Mouse (Mus musculus): Measurements from ENCODE around the gene Trib2. TPM values are rescaled to one million over a fixed set of nuclear protein-coding genes. Genes with fewer than 3 reads are reported as not detected.

Gene Trib2
- polyA plus RNA-seq, 1 experiment from 2014 or later = 11.2 TPM

DNA sequence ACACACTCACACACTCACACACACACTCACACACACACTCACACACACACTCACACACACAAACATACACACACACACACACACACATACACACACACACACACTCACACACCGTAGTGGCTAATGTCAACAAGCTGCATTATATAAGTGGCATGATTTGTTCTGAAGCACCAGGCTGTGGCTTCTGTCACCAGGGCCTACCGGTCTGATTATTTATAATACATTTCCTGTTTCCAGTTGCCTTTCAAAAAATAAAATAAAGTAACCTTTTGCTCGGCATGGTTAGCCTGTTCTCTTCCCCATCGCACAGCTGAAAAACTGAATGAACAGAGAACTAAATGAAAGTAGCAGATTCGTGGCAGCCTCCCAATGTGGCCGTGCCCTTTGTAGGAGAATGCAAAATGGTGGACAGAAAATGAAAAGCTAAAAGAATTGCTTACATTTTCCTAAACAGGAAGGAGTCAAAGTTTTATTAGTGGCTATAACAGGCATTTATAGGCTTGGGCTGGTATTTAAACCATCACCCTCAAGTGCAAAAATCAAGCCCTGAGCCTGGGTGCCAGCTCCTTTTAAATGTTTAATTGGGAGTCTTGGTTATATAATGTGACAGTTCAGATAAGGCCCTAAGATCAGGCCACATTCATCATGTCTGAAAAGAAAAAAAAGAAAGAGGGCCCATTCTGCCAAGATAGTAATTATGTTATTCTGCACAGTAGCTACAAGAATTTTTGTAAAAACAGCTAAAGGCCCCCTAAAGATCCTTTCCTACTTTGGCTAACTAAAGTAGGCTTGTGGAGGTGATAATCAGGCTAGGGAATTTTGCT is 4.4 kb downstream of the Trib2 start:
- Histone ChIP-seq H3K27me3 (replicated peaks; ENCODE audit: control insufficient read depth, insufficient read depth, low read length) (peaks cover 12% of the 10 kb centered on the region; the same call in 1 of the 2 replicates), H3K4me2 (replicated peaks; ENCODE audit: low read depth) (peak overlapping the region; percentile 78), H3K27ac (ENCODE audit: low read depth, low read length) (no peak overlapping the region), H3K9ac (ENCODE audit: low read depth, low read length) (no peak overlapping the region), H3K4me1 (replicated peaks; ENCODE audit: control insufficient read depth, insufficient read depth, low read length) (0 out of 2 replicates have a peak, but pooled peaks cover 2% of the 10 kb centered on the region), H3K36me3 (ENCODE audit: control insufficient read depth, insufficient read depth) (no peaks in the 10 kb centered on the region), H3K9me3 (ENCODE audit: control insufficient read depth) (no peaks in the 10 kb centered on the region), H3K4me3 (ENCODE audit: low read depth, low read length) (peak overlapping the region; percentile 70; the same call in 1 of the 2 replicates)
- TF ChIP-seq CTCF (IDR thresholded peaks at IDR 0.05; ENCODE audit: low read depth) = no peak
- 56% methylated on average over 6 of the region's 6 CpGs for WGBS
- ATAC-seq = no peak

DNA sequence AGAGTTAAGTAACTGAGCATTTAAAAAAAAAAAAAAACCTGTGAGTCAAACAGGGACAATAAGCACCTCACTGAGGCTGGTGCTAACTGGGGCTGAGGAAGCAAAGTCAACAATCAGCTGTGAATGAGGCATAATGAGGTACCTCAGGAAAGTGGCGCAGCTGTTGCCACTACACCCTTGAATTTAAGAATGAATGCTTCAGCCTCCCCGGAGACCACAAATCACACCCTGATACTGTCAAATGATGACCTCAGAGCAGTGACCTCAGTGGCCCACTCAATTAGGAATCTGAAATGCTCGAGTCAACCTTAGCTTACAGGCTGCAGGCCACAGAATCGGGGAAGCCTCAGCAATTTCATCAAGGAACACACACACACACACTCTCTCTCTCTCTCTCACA is 5.0 kb downstream of the Trib2 start:
- ATAC-seq = no peak
- Histone ChIP-seq H3K4me3 (ENCODE audit: low read depth, low read length) (no peak overlapping the region), H3K9ac (ENCODE audit: low read depth, low read length) (no peak overlapping the region), H3K27me3 (replicated peaks; ENCODE audit: control insufficient read depth, insufficient read depth, low read length) (peaks cover 12% of the 10 kb centered on the region; the same call in 1 of the 2 replicates), H3K9me3 (ENCODE audit: control insufficient read depth) (no peaks in the 10 kb centered on the region), H3K4me1 (replicated peaks; ENCODE audit: control insufficient read depth, insufficient read depth, low read length) (no peaks in the 10 kb centered on the region), H3K4me2 (replicated peaks; ENCODE audit: low read depth) (peak overlapping the region; percentile 78; the same call in 1 of the 2 replicates), H3K36me3 (ENCODE audit: control insufficient read depth, insufficient read depth) (no peaks in the 10 kb centered on the region), H3K27ac (ENCODE audit: low read depth, low read length) (no peak overlapping the region)
- 51% methylated on average over 4 of the region's 4 CpGs for WGBS
- TF ChIP-seq CTCF (IDR thresholded peaks at IDR 0.05; ENCODE audit: low read depth) = no peak

GRCm38 (mm10) chr12:15810926-15811325 is 5.8 kb downstream of the Trib2 start:
- H3K36me3 ChIP-seq (ENCODE audit: control insufficient read depth, insufficient read depth) = no peaks in the 10 kb centered on the region
- H3K27ac ChIP-seq (ENCODE audit: low read depth, low read length) = no peak overlapping the region
- no peak for TF ChIP-seq CTCF (IDR thresholded peaks at IDR 0.05; ENCODE audit: low read depth)
- ATAC-seq = no peak
- H3K4me2 ChIP-seq (replicated peaks; ENCODE audit: low read depth) = no peak overlapping the region
- WGBS = 67% methylated on average over 7 of the region's 7 CpGs
- no peak overlapping the region for H3K4me3 ChIP-seq (ENCODE audit: low read depth, low read length)
- H3K27me3 ChIP-seq (replicated peaks; ENCODE audit: control insufficient read depth, insufficient read depth, low read length) = 0 out of 2 replicates have a peak, but pooled peaks cover 12% of the 10 kb centered on the region
- no peaks in the 10 kb centered on the region for H3K4me1 ChIP-seq (replicated peaks; ENCODE audit: control insufficient read depth, insufficient read depth, low read length)
- no peak overlapping the region for H3K9ac ChIP-seq (ENCODE audit: low read depth, low read length)
- no peaks in the 10 kb centered on the region for H3K9me3 ChIP-seq (ENCODE audit: control insufficient read depth)

- Histone ChIP-seq H3K4me2 (replicated peaks; ENCODE audit: low read depth) (no peak overlapping the region), H3K9me3 (ENCODE audit: control insufficient read depth) (no peaks in the 10 kb centered on the region), H3K4me1 (replicated peaks; ENCODE audit: control insufficient read depth, insufficient read depth, low read length) (no peaks in the 10 kb centered on the region), H3K27me3 (replicated peaks; ENCODE audit: control insufficient read depth, insufficient read depth, low read length) (0 out of 2 replicates have a peak, but pooled peaks cover 4% of the 10 kb centered on the region), H3K36me3 (ENCODE audit: control insufficient read depth, insufficient read depth) (no peaks in the 10 kb centered on the region), H3K9ac (ENCODE audit: low read depth, low read length) (no peak overlapping the region), H3K27ac (ENCODE audit: low read depth, low read length) (no peak overlapping the region), H3K4me3 (ENCODE audit: low read depth, low read length) (no peak overlapping the region)
- no peak for ATAC-seq
- TF ChIP-seq CTCF (IDR thresholded peaks at IDR 0.05; ENCODE audit: low read depth) = no peak
- 79% methylated on average over 7 of the region's 7 CpGs for WGBS
Observed at GRCm38 (mm10) chr12:15809657-15810056, 7.1 kb downstream of the Trib2 start.

DNA sequence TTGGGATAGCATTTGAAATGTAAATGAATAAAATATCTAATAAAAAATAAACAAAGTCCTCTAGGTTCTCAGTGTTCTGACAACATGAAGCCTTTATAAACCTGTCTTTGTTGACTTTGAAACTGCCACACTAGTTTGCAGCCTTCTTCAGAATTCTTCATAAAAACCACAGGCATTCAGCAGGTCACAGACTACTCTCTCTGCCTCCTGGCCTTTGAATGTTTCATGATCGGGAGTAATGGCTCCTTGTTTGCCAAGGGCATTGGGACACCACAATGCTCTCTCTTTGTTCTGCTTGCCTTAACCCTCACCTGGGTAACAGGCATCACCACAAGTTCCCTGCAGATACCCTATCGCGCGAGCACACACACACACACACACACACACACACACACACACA is 7.5 kb downstream of the Trib2 start:
- Histone ChIP-seq H3K9me3 (ENCODE audit: control insufficient read depth) (no peaks in the 10 kb centered on the region), H3K36me3 (ENCODE audit: control insufficient read depth, insufficient read depth) (no peaks in the 10 kb centered on the region), H3K9ac (ENCODE audit: low read depth, low read length) (no peak overlapping the region), H3K4me2 (replicated peaks; ENCODE audit: low read depth) (no peak overlapping the region), H3K4me1 (replicated peaks; ENCODE audit: control insufficient read depth, insufficient read depth, low read length) (no peaks in the 10 kb centered on the region), H3K27me3 (replicated peaks; ENCODE audit: control insufficient read depth, insufficient read depth, low read length) (0 out of 2 replicates have a peak, but pooled peaks cover 2% of the 10 kb centered on the region), H3K27ac (ENCODE audit: low read depth, low read length) (no peak overlapping the region), H3K4me3 (ENCODE audit: low read depth, low read length) (no peak overlapping the region)
- no peak for TF ChIP-seq CTCF (IDR thresholded peaks at IDR 0.05; ENCODE audit: low read depth)
- no peak for ATAC-seq
- WGBS = 87% methylated on average over 4 of the region's 4 CpGs

GRCm38 (mm10) chr12:15808186-15808800 is 8.4 kb downstream of the Trib2 start:
- Histone ChIP-seq H3K27me3 (replicated peaks; ENCODE audit: control insufficient read depth, insufficient read depth, low read length) (no peaks in the 10 kb centered on the region), H3K9ac (ENCODE audit: low read depth, low read length) (no peak overlapping the region), H3K4me1 (replicated peaks; ENCODE audit: control insufficient read depth, insufficient read depth, low read length) (no peaks in the 10 kb centered on the region), H3K36me3 (ENCODE audit: control insufficient read depth, insufficient read depth) (no peaks in the 10 kb centered on the region), H3K27ac (ENCODE audit: low read depth, low read length) (no peak overlapping the region), H3K4me3 (ENCODE audit: low read depth, low read length) (no peak overlapping the region), H3K9me3 (ENCODE audit: control insufficient read depth) (no peaks in the 10 kb centered on the region), H3K4me2 (replicated peaks; ENCODE audit: low read depth) (no peak overlapping the region)
- 93% methylated on average over 5 of the region's 5 CpGs for WGBS
- no peak for TF ChIP-seq CTCF (IDR thresholded peaks at IDR 0.05; ENCODE audit: low read depth)
- no peak for ATAC-seq

Measured in intestine, postnatal 0 days (tissue).